Mouse (Mus musculus) gastrocnemius, postnatal 36 days (tissue): ENCODE data around the gene 0610009B22Rik. TPM values are rescaled to one million over a fixed set of nuclear protein-coding genes. Genes with fewer than 3 reads are reported as not detected.
A peak's percentile ranks its signal among the peaks of the same experiment; 100 is the strongest.
"Not testable (repeated sequence)": the region's sequence is repeated elsewhere in the genome, so short reads cannot be mapped to it uniquely, and the experiment has no call there.

Source experiments
- DNase-seq, 2 experiments: peaks; one replicate each; pipeline ENCODE4 v3.0.0; 2022
- intact Hi-C: fragments of 180-260 bp; cut with DNase I; formaldehyde crosslinking; loops from one replicate; pipeline ENCODE4 v1.15.1; 2025
- long read RNA-seq, 2 experiments: library from polyadenylated mRNA; stranded (forward); transcript quantifications; one replicate each; pipeline ENCODE4 v2.0.0; 2021
- total RNA-seq, 2 experiments: library from RNA; stranded (reverse); gene quantifications; 2 replicates each; pipeline ENCODE4 v1.2.3; 2021

0610009B22Rik gene
- 10 to 100 TPM; 31.8 to 32.0 TPM for total RNA-seq
- long read RNA-seq, experiment 1, transcript 0610009B22Rik-201 (2 exons, 813 nt): major isoform, 68 of 75 reads
- long read RNA-seq, experiment 1, partial matches to known transcripts: 0 of 75 reads
- long read RNA-seq, experiment 1, other reads (novel, unspliced or antisense): 7 of 75 reads
- long read RNA-seq, experiment 2, transcript 0610009B22Rik-201 (2 exons, 813 nt): major isoform, 86 of 97 reads
- long read RNA-seq, experiment 2, partial matches to known transcripts: 7 of 97 reads
- long read RNA-seq, experiment 2, other reads (novel, unspliced or antisense): 4 of 97 reads

DNA sequence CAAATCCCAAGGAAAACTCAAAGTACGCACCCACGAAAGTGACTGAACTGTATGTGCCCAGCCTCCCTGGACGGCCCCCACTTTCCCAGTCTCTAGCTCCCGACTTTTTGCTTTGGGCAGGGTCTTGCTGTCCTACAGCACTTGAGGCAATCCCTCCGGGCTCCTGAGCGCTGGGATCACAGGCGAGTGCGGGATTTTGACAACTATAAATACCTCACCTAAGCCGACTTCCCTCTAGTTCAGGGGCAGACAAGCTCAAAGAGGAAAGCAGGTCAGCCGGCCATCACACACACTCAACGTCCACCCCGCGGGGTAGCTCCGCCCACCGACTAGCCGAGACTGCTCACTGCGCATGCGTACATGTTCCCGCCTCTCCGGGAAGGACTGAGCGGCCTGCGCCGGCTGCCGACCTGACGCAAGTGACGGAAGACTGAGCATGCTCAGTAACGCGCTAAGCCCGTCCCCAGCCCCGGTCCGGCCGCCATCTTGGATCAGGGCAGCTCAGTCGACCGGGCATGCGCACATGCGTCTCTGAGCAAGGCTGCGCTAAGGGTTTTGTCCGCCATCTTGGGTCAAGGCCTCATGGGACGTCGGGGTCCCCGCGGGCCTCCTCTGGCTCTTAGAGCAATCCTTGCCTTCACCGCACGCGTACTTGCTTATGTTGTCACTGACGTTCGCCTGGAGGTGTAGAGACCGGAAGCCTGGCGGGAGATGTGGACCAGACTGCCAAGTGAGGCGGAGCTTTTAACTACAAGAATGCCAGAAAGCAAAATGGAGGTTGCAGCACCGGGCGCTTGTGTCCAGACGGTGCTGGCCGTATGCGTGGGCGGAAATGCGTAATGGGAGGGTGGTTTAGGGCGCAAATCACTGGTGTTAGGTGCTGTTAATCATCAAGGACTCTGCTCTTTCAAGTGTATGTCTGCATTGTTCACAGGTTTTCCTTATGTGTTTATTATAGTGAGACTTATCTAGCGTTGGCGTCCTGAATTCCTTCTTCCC, at the start of gene 0610009B22Rik:
Gene 0610009B22Rik, minus strand, starts transcription at position 545 of the 999 bp plus-strand sequence.
- intact Hi-C loops: no loop called here
- DNase-seq: peak; percentile 100

- DNase-seq: not testable (repeated sequence)
- intact Hi-C loops: loop anchor here (10.0 kb wide), 1 partner anchor 51 kb away; no protein-coding TSS in a partner anchor
Observed at GRCm38 (mm10) chr11:51734218-51734617, 45.5 kb upstream of the 0610009B22Rik start.

DNA sequence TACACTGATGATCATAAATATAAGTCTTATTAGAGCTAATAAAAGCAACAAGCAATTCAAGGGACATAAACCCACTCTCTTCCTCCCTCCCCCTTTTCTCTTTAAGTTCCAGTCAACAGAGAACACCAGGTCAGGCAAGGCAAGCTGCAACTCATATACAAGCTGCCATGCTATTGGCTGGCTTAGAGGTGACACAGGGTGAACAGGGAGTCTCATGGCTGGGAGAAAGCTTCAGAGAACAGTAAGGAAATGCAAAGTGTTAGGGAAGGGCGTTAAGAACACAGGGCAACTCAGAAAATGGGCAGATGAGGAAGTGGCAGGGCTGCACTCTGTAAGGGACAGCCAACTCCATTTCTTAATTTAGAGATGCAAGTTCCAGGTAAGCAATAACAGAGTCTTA, 44.2 kb upstream of the 0610009B22Rik start:
- intact Hi-C loops: loop anchor here (10.0 kb wide), 1 partner anchor 52 kb away; no protein-coding TSS in a partner anchor
- DNase-seq: no peak

DNA sequence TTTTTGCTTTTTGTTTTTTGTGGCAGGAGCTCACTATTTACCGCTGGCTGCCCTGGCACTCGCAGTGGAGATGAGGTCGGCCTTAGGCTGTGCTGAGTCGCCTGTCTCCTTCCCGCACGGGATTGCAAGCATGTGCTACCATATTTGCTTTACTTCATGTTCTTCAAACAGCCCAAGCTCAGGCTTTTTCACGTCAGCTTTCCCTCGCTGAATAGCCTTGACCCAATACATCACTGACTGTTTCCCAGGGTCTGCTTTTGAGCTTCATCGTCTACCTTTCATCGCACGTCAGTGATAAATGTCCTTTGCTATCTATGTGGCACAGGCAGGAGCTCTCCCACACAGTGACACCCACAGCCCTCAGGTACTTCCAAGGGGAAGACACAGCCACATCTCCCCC, 32.4 kb upstream of the 0610009B22Rik start:
- no peak for DNase-seq
- intact Hi-C loops: no loop called here

DNA sequence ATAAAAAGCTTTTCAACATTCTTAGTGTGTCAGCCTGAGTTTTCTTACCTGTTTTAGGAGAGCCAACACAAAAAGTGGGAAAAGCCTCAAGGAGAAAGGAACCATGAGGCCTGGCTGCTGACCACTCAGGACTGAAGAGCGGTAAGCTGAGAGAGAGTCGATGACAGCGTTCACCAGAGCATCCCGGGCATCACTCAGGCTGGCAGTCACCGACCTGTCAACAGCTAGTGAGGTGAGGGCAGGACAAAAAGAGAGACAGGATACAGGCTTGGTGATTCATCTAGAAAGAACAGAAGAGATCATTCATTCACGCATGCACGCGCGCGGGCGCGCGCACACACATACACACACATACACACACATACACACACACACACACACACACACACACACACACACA, 18.4 kb upstream of the 0610009B22Rik start:
- DNase-seq: no peak
- intact Hi-C loops: no loop called here

GRCm38 (mm10) chr11:51706451-51706850, 17.8 kb upstream of the 0610009B22Rik start:
- intact Hi-C loops: no loop called here
- no peak for DNase-seq

- DNase-seq: no peak
- intact Hi-C loops: loop anchor here (5.0 kb wide), 1 partner anchor 34 kb away; no protein-coding TSS in a partner anchor
Observed at GRCm38 (mm10) chr11:51703379-51703998, 14.8 kb upstream of the 0610009B22Rik start.

DNA sequence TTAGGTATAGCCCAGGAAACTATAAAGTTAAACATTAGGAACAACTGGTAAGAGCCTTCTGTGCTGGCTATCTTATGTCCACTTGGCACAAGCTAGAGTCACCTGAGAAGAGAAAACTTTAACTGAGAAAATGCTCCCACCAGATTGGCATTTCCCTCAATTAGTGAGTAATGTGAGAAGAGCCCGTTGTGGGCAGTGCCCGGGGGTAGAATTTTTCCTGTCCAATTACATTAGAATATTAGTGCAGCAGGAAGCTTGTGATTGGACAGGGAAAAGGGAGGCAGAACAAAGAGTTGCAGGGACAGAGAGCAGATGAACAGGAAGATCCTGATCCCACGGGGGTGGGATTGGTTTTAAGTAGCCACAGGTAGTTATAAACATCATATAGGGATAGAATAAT, 14.2 kb upstream of the 0610009B22Rik start:
- intact Hi-C loops: loop anchor here (5.0 kb wide), 1 partner anchor 34 kb away; no protein-coding TSS in a partner anchor
- DNase-seq: no peak

DNA sequence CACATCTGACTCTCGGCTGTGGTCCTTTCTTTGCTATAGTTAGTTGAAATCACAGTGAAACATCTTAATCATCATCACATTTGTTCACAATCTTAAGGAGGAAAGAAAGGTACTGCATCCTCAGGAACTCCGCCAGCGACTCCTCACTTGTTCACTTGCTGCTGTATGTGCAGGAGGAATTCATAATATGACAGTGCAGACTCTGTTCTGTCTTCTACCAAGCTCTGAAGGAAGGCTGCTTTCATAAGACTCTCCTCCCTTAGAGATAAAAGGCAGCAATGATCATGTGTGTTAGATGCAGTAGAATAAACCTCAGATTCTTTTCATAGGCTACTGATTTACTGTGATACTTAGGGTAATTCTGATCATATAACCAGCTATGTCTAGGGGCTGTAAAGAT, 6.3 kb upstream of the 0610009B22Rik start:
- intact Hi-C loops: no loop called here
- DNase-seq: no peak

DNA sequence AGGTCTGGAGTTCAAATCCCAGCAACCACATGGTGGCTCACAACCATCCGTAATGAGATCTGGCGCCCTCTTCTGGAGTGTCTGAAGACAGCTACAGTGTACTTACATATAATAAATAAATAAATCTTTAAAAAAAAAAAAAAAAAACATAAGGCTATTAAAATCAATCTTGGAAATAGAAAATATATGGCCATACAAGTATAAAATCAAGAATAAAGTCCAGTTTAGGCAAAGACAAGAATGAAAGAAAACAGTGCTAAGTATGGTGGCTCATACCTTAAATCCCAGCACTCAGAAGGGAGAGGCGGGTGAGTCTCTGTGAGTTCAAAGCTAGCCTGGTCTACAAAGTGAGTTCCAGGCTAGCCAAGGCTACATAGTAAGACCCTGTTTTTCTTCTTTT, 1.9 kb upstream of the 0610009B22Rik start:
- intact Hi-C loops, DNase-seq: not testable (repeated sequence)

- intact Hi-C loops: no loop called here
- no peak for DNase-seq
Observed at GRCm38 (mm10) chr11:51689343-51689742, 669 bp upstream of the 0610009B22Rik start.

GRCm38 (mm10) chr11:51681976-51682374, 6.7 kb downstream of the 0610009B22Rik start:
- intact Hi-C loops: loop anchor here (1.0 kb wide), 1 partner anchor 65 kb away; no protein-coding TSS in a partner anchor
- DNase-seq: no peak

DNA sequence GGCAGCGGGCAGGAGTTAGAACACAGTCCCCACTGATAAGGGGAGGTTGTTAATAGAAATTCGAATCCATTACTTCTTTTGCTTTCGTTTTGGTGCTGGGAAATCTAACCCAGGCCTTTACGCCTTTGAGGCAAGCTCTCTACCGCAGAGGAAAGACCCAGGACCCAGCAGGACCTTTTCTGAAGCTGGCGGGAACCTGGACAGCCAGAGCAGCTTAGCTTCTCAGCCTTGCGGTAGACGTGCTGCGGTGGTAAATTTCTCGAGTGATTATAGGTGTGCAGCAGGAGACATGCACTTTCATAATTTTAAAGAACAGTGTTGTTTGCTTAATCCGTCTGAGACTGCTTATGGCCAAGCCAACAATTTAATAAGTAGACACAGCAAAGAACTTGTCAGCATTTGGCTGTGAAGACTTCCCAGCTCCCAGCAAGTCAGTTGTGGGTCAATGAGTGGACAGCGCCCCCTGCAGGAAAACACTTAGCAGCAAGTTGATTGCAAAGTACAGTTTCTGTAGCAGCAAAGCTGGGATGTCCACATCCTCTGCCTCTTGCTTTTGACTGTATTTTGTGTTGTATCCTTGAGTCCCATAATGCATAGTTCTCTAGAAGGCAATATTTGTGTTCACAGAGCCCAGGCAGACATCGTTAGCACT, 7.2 kb downstream of the 0610009B22Rik start:
- peak; percentile 78 to 85 for DNase-seq
- intact Hi-C loops: loop anchor here (1.0 kb wide), 1 partner anchor 64 kb away; no protein-coding TSS in a partner anchor

- intact Hi-C loops: no loop called here
- no peak for DNase-seq
Observed at GRCm38 (mm10) chr11:51679466-51679865, 9.2 kb downstream of the 0610009B22Rik start.

DNA sequence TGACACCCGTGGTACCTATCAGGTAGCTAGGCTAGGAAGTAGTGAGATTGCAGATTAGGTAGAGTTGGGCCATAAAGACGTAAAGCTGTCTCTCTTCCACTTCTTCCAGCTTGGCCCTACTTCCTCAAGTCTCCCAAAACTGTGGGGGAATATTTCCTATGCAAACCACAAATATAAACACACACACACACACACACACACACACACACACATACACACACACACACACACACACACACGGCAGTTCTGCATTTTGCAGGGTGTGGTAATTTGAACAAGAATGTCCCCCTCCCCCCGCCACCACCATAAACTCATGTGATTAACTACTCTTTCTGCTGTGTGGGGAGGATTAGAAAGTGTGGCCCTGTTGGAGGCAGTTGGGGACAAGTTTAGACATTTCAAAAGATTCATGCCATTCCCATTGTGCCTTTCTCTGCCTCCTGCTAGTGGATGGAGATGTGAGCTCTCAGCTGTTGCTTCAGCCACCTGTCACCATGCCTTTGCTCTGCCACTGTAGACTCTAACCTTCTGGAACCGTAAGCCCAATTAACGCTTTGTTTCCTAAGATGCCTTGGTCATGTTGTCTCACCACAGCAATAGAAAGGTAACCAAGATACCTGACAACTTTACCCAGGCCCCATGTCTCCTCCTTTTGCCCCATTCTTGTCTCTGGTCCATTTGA, 10.8 kb downstream of the 0610009B22Rik start:
- no peak for DNase-seq
- intact Hi-C loops: no loop called here

DNA sequence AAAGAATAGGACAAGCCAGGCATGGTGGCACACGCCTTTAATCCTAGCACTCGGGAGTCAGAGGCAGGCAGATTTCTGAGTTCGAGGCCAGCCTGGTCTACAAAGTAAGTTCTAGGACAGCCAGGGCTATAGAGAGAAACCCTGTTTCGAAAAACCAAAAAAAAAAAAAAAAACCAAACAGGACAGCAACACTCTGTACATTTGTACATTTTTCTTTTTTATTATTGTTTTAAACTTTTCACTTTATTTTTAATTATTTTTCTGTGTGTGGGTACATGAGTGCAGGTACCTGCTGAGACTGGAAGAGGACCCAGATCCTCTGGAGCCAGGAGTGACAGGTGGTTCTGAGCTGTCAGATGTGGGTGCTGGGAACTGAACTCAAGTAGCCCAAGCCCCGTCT, 13.3 kb downstream of the 0610009B22Rik start:
- DNase-seq: no peak
- intact Hi-C loops: no loop called here

GRCm38 (mm10) chr11:51673291-51673690, 15.4 kb downstream of the 0610009B22Rik start:
- intact Hi-C loops: no loop called here
- no peak for DNase-seq

GRCm38 (mm10) chr11:51671376-51671775, 17.3 kb downstream of the 0610009B22Rik start:
- intact Hi-C loops: no loop called here
- DNase-seq: no peak

DNA sequence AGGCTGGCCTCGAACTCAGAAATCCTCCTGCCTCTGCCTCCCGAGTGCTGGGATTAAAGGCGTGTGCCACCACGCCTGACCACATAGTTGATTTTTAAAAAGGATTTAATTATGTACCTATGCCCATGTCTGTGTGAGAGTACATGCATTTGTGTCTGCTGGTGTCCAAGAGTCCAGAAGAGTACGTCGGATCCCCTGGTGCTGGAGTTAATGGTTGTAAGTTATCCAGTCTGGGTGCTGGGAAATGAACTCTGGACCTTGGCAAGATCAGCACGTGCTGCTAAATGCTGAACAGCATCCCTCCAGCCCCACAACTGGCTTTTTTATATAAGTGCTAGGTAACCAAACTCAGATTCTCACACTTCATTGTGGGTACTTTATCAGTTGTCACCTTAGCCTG, 17.8 kb downstream of the 0610009B22Rik start:
- intact Hi-C loops: no loop called here

More for the DNA sequence above, 17.8 kb downstream of the 0610009B22Rik start:
- no peak for DNase-seq
